Mouse (Mus musculus) gastrocnemius, adult 2 months (tissue): ENCODE data around the gene Pitpnm2. TPM values are rescaled to one million over a fixed set of nuclear protein-coding genes. Genes with fewer than 3 reads are reported as not detected.
A peak's percentile ranks its signal among the peaks of the same experiment; 100 is the strongest.
"Not testable (repeated sequence)": the region's sequence is repeated elsewhere in the genome, so short reads cannot be mapped to it uniquely, and the experiment has no call there.

Source experiments
- DNase-seq: peaks from one replicate; pipeline ENCODE4 v3.0.0; 2022
- H3K27ac ChIP-seq: fragments of 200-600 bp; 2 replicates; pipeline ENCODE4 v1.8.1; 2022; ENCODE audit warnings: mild to moderate bottlenecking
- H3K4me3 ChIP-seq: fragments of 200-600 bp; 2 replicates; pipeline ENCODE4 v1.8.1; 2022; ENCODE audit warnings: mild to moderate bottlenecking, moderate library complexity
- CTCF ChIP-seq: fragments of 200-600 bp; IDR thresholded peaks from 2 replicates; pipeline ENCODE4 v1.8.1; 2022; ENCODE audit warnings: antibody characterized with exemption, mild to moderate bottlenecking, moderate library complexity
- intact Hi-C: fragments of 180-260 bp; cut with DNase I; formaldehyde crosslinking; loops from one replicate; pipeline ENCODE4 v1.15.1; 2025
- total RNA-seq, 2 experiments: library from RNA; stranded (reverse); gene quantifications; 2 replicates each; pipeline ENCODE4 v1.2.3; 2021

Pitpnm2 gene
- total RNA-seq, 2 experiments from 2014 or later: 18.1 to 28.4 TPM

- H3K27ac ChIP-seq: no peak overlapping the region
- no peak overlapping the region for H3K4me3 ChIP-seq
- no peak for DNase-seq
- intact Hi-C loops: no loop called here
- no peak for TF ChIP-seq CTCF
Observed at GRCm38 (mm10) chr5:124225891-124226290, 23.7 kb downstream of the Pitpnm2 start.

GRCm38 (mm10) chr5:124224321-124225092 is 25.1 kb downstream of the Pitpnm2 start:
- peak overlapping the region; percentile 72 for H3K27ac ChIP-seq
- intact Hi-C loops: no loop called here

GRCm38 (mm10) chr5:124223574-124223973 is 26.0 kb downstream of the Pitpnm2 start:
- intact Hi-C loops: loop anchor here (2.0 kb wide), 1 partner anchor 17 kb away; no protein-coding TSS in a partner anchor
- peak overlapping the region; percentile 72; the same call in 1 of the 2 replicates for H3K27ac ChIP-seq
- H3K4me3 ChIP-seq: no peak overlapping the region
- TF ChIP-seq CTCF: no peak
- no peak for DNase-seq

More at GRCm38 (mm10) chr5:124224321-124225092, 25.1 kb downstream of the Pitpnm2 start:
- no peak overlapping the region for H3K4me3 ChIP-seq
- TF ChIP-seq CTCF: no peak
- no peak for DNase-seq

GRCm38 (mm10) chr5:124222696-124223095 is 26.9 kb downstream of the Pitpnm2 start:
- intact Hi-C loops: loop anchor here (2.0 kb wide), 1 partner anchor 18 kb away; no protein-coding TSS in a partner anchor
- Histone ChIP-seq H3K27ac (peak overlapping the region; percentile 85), H3K4me3 (peak overlapping the region; percentile 28; the same call in 1 of the 2 replicates)
- no peak for TF ChIP-seq CTCF
- peak; percentile 61 for DNase-seq

- no peak for DNase-seq
- no peak for TF ChIP-seq CTCF
- peak overlapping the region; percentile 59 for H3K4me3 ChIP-seq
- intact Hi-C loops: loop anchor here (2.0 kb wide), 1 partner anchor 19 kb away; no protein-coding TSS in a partner anchor
- H3K27ac ChIP-seq: peak overlapping the region; percentile 85
Observed at GRCm38 (mm10) chr5:124221736-124222040, 27.9 kb downstream of the Pitpnm2 start.

- peak; percentile 86 for DNase-seq
- Histone ChIP-seq H3K27ac (peak overlapping the region; percentile 85), H3K4me3 (peak overlapping the region; percentile 59)
- intact Hi-C loops: no loop called here
- TF ChIP-seq CTCF: peak; percentile 7; the same call in 1 of the 2 replicates
Observed at GRCm38 (mm10) chr5:124221037-124221735, 28.4 kb downstream of the Pitpnm2 start.

- Histone ChIP-seq H3K27ac (peak overlapping the region; percentile 85), H3K4me3 (no peak overlapping the region; the same call in 1 of the 2 replicates)
- no peak for DNase-seq
- intact Hi-C loops: no loop called here
- no peak for TF ChIP-seq CTCF
Observed at GRCm38 (mm10) chr5:124220551-124220950, 29.0 kb downstream of the Pitpnm2 start.

GRCm38 (mm10) chr5:124219431-124219830 is 30.1 kb downstream of the Pitpnm2 start:
- no peak overlapping the region for H3K4me3 ChIP-seq
- intact Hi-C loops: no loop called here
- TF ChIP-seq CTCF: no peak
- DNase-seq: no peak
- peak overlapping the region; percentile 70 for H3K27ac ChIP-seq

- peak; percentile 66 for DNase-seq
- peak overlapping the region; percentile 70 for H3K27ac ChIP-seq
- no peak overlapping the region; the same call in 1 of the 2 replicates for H3K4me3 ChIP-seq
- TF ChIP-seq CTCF: no peak
- intact Hi-C loops: no loop called here
Observed at GRCm38 (mm10) chr5:124218986-124219385, 30.6 kb downstream of the Pitpnm2 start.

- TF ChIP-seq CTCF: no peak
- Histone ChIP-seq H3K4me3 (no peak overlapping the region), H3K27ac (peak overlapping the region; percentile 70)
- intact Hi-C loops: no loop called here
- DNase-seq: no peak
Observed at GRCm38 (mm10) chr5:124217566-124218249, 31.9 kb downstream of the Pitpnm2 start.

GRCm38 (mm10) chr5:124217092-124217491 is 32.5 kb downstream of the Pitpnm2 start:
- intact Hi-C loops, DNase-seq, H3K4me3 ChIP-seq: not testable (repeated sequence)
- H3K27ac ChIP-seq: peak overlapping the region; percentile 70; the same call in 1 of the 2 replicates

- peak overlapping the region; percentile 85; the same call in 1 of the 2 replicates for H3K27ac ChIP-seq
- intact Hi-C loops: no loop called here
Observed at GRCm38 (mm10) chr5:124216403-124216802, 33.2 kb downstream of the Pitpnm2 start.

More at GRCm38 (mm10) chr5:124216403-124216802, 33.2 kb downstream of the Pitpnm2 start:
- no peak overlapping the region for H3K4me3 ChIP-seq
- no peak for TF ChIP-seq CTCF
- no peak for DNase-seq
